Mouse (Mus musculus) left cerebral cortex, postnatal 10 days (tissue): Measurements from ENCODE around the gene Katnal1. TPM values are rescaled to one million over a fixed set of nuclear protein-coding genes. Genes with fewer than 3 reads are reported as not detected.
A peak's percentile ranks its signal among the peaks of the same experiment; 100 is the strongest.

ENCODE experiments used
- DNase-seq, 2 experiments: peaks; one replicate each; pipeline ENCODE4 v3.0.0; 2021 to 2022; ENCODE audit warnings: low spot score in 2 of 2, mixed read lengths in 1 of 2; ENCODE audit errors: extremely low spot score in 1 of 2
- intact Hi-C: fragments of 180-260 bp; cut with DNase I; formaldehyde crosslinking; loops from one replicate; pipeline ENCODE4 v1.15.1; 2025
- total RNA-seq, 2 experiments: library from RNA; stranded (reverse); gene quantifications; 2 replicates each; pipeline ENCODE4 v1.2.3; 2021

Katnal1 gene
- total RNA-seq = 10 to 100 TPM; 45.2 to 51.4 TPM

DNA sequence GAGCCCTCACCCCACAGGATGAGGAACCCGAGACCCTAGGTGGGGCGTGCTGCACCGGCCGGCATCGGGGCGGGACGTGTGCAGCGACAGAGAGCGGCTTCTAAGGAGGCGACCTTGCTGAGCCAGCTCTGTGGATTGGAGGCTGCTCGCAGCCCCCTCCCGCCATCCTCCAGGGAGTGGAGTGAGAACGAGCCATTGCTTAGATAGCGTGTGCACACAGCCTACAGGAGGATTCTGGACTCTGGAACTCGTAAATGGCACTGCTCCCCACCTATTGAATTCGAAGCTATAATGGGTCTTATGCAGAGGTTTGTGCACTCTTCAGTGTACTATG lies at the start of gene Katnal1:
Katnal1 (minus strand) TSS at position 205 of the 334 bp plus-strand sequence.
- intact Hi-C loops = no loop called here
- no peak for DNase-seq

DNA sequence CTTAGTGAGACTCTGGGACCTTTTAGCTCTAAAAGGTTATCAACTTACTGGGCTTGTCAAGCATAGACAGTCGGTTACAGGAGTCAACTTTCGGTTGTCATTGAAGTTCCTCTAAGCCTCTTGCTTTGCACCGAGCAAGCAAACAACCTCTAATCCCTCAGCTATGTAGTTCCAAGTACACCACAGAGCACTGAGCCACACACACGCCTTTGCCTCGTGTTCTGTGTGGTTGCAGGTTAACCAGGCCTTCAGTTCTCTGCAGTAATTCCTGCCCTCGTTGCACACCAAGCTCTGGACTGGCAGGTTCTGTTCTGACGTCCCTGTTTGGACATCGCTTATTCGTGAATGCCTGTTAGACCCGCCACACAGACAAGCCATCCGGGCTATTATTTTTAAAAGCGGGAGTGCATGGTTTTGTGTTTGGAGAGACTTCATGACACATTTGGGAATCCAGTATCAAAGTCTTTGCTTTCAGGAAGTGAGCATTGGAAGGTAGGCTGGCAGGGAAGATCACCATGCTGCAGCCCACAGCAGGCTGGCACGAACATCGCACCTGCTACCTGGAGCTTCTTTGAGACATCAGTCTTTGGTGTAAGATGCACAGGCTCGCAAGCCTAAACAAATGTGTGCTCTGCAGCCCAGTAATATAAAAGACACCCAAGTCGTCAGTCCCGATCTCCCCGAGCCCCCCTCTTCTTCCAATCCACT lies 49.5 kb upstream of the Katnal1 start:
- intact Hi-C loops = no loop called here
- DNase-seq = no peak

DNA sequence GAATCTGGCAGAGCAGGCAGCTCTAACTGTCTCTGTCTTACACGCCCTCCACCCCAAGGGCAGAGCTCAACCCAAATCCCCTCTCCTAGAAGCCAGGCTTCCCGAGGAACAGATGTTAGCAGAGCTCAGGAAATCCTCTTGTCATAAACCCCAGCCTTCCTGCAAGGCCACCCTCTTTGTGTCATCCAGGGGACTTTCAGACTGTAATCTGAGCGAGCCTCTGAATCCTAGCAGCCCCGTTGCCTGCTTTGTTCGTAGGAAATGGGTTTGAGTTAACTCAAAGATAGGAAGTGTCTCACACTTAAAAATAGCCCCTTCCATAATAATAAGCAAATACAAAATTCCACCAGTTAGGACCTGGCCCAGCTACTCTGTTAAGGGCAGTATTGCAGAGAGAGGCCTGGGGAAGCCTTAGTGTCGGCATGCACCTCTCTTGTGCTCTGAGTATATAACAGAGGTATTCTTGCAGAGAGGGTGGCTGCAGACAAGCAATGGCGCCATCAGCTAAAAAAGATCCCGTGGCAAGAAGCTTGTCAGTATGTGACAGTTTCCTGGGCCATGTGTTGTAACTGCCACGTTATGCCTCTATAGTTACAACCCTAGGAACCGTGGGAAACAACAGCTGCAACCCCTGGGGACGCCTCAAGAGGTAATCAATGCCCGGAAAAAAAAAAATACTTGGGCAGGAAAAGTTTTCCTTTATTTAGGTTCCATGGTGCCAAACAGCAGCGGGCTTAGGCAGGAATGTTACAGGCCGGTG lies 48.8 kb upstream of the Katnal1 start:
- intact Hi-C loops = no loop called here
- peak in 1 of 2 experiments; percentile 35 for DNase-seq

DNA sequence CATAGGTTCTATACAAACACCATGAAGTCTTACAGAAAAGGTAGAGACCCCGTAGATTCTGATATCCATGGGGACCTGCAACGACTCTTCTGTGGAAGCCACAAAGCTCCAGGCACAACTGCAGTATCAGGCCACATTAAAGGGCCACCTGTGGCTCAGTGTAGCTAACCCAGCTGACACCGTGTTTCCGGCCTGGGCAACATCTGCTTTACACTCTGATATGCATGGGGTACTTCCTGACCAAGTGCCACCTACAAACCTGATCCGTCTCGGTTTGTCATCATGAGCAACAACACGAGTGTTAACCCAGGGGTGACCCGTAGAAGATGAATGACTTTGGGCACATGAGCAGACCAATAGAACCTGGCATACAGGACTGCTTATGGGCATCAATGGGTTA lies 47.8 kb upstream of the Katnal1 start:
- DNase-seq = no peak
- intact Hi-C loops = no loop called here

DNA sequence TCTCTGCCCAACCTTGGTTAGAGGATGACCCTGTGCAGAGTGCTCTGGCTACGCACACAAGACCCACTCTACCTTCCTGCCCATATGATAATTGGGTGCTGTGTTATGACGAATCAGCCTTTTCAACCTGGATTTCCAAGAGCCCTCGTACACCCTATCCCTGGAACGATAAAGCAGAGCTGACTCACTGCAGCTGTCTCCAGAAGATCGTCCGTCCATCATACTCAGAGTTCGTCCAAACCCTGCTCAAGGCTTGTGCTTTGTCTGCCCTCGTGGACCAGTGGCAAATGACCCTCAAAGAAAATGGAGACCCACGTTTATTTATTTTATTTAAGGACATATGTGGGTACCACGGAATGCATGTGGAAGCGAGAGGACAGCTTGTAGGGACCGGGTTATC lies 45.9 kb upstream of the Katnal1 start:
- intact Hi-C loops = no loop called here

DNA sequence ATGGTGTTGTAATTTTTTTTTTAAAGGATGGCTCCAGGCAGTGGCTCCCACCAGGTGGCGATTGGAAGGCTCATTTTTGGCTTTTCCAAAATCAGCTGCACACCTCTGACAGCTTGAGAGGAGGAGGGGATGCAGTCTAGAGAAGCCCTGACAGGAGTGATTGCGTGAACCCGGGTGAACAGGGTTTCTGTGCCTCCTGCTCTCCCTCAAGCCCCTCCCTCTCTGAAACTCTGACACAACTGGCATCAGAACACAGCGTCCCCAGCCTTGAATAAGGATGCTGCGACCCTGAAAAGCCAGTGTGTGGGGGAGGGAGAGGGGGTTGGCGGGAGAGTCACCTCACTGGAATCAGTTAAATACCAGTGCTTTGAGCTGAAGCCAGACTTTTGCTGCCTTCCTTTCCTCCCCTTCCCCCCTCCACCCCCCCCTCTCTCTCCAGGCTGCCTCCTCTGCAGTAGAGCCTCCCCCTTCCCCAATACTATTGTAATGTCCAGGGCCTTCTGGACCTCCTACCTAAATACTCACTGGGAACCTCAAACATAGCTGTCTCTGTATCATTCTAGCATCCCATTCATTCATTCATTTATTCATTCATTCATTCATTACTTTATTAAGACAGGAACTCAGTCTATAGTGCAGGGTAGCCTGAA lies 44.0 kb upstream of the Katnal1 start:
- intact Hi-C loops = no loop called here
- no peak for DNase-seq

More for the DNA sequence above, 45.9 kb upstream of the Katnal1 start:
- no peak for DNase-seq

DNA sequence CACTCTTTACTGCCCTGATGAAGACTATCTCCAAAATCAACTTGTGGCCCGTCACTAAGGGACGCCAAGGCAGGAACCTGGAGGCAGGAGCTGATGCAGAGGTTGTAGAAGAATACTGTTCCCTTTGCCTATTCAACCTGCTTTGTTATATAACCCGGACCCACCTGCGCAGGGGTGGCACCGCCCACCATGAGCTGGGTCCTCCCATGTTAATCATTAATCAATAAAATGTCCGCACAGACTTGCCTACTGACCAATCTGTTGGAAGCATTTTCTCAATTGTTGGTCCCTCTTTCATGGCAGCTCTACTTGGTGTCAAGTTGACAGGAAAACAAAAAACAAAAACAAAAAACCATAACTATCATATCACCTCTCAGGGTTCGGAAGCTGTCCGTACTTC lies 43.0 kb upstream of the Katnal1 start:
- intact Hi-C loops = no loop called here
- DNase-seq = no peak

DNA sequence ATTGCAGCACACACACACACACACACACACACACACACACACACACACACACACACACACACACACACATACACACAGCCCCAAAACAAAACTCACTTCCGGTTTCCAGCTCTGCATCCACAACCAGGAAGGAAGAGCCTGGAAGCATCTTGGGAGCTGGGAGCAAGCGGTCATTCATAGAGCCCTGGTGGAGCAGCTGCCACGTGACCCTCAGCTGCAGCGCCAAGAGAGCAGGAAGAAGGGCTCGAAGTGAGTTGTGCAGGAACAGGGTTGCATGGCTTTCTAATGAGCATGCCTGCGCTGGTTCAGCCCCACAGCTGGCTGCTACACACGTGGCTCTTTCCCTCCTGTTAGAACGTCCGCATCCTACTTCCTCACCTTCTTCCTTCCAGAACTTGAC lies 40.5 kb upstream of the Katnal1 start:
- intact Hi-C loops = no loop called here
- DNase-seq = peak in 1 of 2 experiments; percentile 68

DNA sequence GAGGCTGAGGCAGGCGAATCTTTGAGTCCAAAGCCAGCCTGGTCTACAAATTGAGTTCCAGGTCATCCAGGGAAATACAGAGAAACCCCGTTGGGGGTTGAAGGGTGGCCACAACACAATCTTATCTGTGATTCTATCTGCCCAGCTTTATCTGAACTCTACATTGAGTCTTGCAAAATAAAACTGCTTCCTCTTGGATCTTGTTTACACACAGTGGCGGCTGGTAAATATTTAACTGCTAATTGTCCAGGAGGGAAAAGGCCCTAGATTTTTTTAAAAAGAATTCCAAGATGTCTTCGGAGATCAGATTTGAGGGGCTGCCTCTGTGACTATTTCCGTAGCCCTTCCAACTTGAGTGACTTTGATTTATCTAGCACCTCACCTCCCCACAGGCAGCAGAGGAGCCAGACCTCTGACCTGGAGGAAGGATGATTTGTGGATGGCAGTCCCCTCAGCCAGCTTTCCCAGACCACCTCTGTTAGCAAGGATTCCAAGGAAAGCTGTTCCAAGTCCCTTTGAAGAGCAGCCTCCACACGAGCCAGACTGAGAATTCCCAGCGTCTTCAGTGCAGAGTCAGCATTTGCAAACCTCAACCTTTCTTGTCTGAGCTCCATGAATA lies 39.9 kb upstream of the Katnal1 start:
- DNase-seq = no peak

DNA sequence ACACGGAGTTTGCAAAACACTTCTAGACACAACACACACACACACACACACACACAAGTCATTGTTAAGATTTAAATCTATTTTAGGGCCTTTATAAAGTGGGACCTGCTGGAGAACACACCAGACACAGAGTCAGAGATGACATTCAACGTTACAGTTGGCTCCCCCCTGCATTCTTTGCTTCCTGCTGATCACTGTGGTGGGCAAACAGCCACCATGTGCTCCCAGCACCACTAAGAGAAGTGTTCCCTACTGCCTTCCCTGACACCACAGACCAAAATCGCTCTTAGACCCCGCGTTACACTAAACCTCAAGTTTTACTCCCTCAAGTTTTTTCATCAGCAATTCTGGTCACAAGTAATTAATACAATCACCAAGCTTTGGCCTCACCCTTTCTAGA lies 39.1 kb upstream of the Katnal1 start:
- no peak for DNase-seq

More for the DNA sequence above, 39.9 kb upstream of the Katnal1 start:
- intact Hi-C loops = no loop called here

DNA sequence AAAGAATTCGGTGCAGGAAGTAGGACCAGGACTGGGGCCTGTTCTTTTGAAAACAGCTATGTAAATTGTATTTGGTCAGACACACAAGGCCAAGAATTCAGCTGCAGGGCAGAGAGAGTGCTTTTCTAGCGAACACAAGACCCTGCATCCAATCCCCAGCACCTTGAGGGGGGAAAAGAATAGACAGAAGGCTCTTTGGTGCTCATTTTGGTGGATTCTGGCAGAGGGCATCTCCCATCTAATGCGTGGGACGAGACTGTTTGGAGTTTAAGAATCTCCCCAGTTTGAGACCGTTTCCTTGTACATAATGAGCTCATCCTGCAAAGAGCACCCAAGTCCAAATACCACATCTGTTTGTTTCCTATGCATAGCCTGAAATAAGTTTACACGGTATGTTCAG lies 37.3 kb upstream of the Katnal1 start:
- intact Hi-C loops = no loop called here
- no peak for DNase-seq

More for the DNA sequence above, 39.1 kb upstream of the Katnal1 start:
- intact Hi-C loops = no loop called here

DNA sequence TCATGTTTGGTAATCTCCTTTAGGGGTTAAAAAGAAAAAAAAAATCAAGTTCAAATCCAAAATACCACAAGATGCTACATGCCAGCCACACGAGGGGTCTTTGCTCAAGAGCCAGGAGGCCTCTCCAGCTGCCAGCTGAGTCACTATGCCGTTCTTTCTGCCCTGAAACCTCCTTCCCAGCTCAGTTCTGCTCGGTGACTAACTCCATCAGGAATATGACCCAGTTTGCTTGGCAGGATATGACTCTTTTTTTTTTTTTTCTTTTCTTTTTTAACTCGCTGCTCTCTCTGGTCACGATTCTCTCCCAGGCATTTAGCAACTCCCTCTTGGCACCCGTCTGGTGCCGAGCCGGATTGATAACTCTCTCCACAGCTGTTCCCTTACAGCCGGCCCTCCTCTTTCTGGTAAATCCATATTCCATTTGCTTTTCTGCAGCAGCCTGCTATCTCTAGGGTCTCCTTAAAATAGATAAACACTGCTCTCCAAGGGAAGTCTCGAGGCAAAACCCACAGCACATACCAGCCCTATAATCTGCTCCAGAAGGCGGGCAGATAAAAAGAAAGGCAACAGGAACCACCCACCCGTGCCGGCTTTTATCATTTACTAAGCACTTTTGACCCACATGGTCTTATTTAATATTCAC lies 36.7 kb upstream of the Katnal1 start:
- intact Hi-C loops = no loop called here
- DNase-seq = peak; percentile 67 to 70

DNA sequence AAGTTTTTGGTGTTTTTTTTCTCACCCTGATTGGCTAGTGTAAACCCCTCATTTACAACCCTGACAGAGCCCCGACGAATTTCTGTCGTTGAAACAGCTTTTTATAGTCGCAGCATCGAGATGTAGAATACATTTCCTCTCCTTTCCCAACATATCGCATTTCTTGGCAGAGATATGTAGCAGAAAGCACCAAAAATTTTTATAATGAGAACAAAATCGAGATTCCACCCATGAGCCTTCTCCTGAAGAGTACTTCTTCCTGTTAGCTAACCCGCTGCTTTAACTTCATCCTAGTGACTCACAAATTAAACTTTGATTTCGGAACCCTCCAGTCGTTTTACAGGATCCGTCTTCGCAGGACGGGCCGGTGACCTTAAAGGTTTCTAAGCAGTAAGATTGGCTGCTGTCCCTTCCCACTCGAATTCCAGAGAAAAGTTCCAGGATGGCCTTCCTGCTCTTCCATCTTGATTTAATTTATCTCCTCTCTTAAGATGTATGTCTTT lies 36.0 kb upstream of the Katnal1 start:
- peak in 1 of 2 experiments; percentile 77 for DNase-seq
- intact Hi-C loops = no loop called here

DNA sequence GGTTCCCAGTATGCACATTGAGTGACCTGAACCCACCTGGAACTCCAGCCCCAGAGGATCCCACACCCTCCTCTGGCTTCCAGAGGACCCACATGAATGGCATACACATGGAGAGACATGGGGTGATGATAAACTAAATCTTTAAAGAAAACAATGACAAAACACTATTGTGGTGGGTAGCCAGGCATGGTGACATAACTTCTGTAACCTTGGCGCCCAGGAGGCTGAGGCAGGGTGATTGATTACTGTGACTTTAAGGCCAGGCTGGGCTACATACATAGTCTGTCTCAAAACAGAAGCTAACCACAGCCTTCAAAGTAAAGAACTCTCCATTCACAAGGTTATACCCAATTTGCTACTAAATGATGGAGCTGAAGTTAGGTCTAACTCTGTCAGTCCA lies 35.1 kb upstream of the Katnal1 start:
- no peak for DNase-seq
- intact Hi-C loops = no loop called here

DNA sequence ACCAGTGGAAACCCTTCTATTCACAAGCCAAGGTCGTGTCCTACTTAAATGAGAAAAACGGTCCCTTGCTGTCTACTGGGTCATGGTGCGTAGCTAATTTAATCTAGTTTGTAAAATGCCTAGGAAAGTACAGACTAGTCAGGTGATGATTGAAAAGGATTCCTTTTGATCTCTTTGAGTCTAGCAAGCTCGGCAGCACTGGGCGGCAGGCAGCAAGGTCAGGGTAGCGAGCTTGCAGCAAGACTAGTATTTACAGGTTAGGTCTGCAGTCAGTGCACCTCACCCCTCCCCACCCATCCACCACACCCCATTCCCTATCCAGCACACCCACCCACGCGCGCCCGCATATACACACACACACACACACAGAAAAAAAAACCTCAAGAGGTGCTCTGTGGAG lies 31.1 kb upstream of the Katnal1 start:
- intact Hi-C loops = no loop called here
- no peak for DNase-seq

DNA sequence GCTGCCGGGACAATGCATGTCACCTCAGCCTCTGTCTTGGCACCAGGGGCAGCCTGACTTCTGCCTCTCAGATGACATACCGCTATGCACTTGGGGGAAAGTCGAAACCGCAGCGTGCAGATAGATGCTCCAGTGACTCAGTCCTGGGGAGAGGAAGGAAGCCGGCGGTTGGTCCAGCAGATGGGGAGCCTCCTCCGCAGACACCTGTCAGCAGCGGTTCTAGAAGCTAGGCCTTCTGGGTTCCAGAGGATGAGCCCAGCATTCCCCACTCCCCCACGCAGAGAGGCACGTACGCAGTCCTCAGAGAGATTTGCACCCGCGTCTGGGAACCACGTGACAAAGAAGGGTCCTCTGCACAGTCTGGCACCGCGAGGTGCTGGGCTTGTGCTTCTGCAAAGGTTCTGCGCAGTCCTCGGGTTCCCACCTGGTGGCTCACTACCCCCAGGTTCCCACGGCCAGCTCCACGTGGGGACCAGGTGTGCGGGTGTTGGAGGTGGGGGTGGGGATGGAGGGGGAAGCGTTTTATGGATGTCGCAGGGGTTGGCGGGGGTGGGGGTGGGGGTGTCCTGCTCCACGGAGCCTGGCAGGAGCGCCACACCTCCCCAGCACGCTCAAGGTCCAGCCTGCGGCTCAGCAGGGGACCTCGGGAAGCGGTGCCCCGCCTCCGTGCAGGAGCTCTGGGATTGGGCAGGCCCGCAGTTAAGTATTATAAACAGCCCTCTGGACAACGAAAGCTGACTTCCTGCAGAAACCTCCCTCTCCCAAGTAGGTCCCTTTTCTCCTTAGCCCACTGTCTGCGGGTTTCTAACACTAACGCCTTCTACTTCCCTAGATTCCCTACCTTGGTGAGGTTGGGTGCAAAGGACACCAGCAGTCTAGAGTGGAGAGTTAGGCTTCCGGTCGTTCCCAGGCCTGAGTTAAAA lies 30.2 kb upstream of the Katnal1 start:
- intact Hi-C loops = no loop called here
- DNase-seq = peak in 1 of 2 experiments; percentile 85

DNA sequence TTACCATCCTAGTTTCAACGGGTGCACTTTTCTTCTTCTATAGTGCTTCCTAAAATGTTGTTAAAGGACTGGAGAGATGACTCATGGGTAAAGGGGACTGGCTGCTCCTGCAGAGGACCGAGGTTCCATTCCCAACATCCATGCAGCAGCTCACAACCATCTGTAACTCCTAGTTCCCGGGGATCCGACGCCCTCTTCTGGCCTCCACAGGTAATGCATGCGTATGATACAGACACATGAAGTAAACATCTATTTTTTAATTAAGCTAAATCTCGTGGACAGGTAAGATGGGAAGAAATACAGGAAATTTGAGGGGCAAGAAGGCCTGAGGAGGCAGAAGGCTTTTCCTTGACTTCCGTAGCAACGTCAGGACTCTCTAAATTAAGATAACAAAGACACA lies 29.2 kb upstream of the Katnal1 start:
- DNase-seq = no peak
- intact Hi-C loops = no loop called here
